Mouse (Mus musculus): ENCODE data around the gene Timm22.
A peak's percentile ranks its signal among the peaks of the same experiment; 100 is the strongest.

Gene Timm22

DNA sequence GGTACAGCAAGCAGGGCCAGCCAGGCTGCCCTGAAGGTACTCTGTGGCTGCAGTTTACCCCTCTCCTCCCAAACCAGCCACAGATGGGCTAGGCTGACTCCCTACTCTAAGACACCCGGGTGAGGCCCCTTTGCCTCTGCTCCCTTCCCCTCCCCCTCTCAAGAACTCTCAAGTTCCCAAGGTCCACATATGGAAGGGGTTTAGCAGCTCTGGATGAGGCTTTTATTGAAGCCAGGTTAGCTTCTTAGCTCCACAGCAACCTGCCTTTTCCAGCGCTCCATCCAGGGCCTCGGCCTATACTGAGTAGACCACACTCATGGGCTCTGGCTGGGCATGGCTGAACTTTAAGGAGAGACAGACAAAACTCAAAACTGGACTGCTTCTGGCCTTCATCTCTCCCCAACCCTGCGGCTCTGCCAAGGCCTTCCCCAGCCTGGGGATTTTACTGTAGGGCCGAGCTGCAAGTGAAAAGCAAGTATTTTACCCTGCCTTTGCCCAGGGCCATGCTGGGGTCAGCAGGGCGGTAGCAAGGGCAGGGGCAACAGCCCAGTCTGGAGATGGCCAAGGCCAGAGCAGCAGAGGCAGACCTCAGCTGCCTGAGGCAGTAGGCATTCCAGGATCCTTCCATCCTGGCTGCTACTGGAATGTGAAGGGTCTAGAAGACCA, 23.3 kb downstream of the Timm22 start:
- no peak for DNase-seq (ENCODE audit: low spot score in 2 of 2)

DNA sequence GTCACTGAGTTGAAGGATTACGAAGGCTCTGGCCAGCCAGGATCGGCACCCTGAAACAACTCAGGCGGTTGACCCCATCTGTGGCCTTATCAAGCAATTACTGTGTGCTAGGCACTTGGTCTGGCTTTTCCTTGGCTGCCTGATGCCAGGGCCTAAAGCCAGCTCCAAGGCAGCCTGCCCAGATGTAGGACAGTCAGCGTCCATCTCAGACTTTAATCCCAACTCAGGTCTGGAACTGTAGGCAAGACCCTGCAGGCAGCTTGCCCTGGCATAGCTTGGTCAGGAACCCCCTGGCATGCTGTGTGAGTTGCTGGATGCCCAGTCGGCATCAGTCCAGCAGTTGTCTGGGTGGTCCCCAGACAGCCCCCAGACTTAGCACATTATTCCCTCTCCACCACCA, 29.3 kb downstream of the Timm22 start:
- no peak for DNase-seq (ENCODE audit: low spot score in 2 of 2)

GRCm38 (mm10) chr11:76436864-76437437, 30.2 kb downstream of the Timm22 start:
- no peak for DNase-seq (ENCODE audit: low spot score in 2 of 2)

DNA sequence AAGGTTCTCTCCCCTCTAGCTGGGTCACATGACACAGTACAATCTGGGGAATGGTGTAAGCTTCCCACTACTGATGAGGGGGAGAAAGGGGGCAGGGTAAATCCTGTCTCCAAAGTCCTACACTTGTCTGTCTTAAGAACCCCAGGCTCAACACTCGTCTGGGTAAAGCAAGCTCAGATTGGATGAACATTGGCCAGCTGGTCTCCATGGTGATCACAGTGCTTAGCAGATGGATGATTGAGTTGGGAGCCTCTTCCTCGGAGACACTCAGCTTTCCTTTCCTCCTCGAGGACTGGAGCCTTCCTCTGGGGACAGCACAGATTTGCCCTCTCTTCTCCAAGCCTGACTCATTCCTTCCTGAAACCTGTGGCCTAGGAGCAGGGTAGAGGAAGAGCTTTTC, 32.9 kb downstream of the Timm22 start:
- DNase-seq (ENCODE audit: low spot score in 2 of 2): peak; percentile 43 to 69

DNA sequence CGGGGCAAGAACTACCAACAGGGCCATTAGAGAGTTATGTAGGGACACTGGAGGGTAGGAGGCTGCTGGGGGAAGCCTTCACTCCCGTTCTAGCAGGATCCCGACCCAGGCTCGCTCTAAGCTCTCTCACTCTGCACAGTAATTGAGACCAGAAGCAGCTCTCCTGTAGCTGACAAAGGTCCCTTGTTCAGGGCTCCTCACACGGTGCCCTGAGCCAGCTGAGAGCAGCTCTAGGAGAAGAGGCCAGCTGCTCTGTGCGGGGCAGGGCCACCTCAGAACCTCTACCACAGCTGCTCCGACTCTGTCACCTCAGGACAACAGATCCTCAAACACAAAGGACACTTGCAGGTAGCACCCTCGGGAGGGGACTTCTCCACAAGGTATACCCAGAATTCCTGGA, 38.7 kb downstream of the Timm22 start:
- DNase-seq (ENCODE audit: low spot score in 2 of 2): no peak

- DNase-seq (ENCODE audit: low spot score in 2 of 2): no peak
These were observed 39.5 kb downstream of the Timm22 start for GRCm38 (mm10) chr11:76446251-76446650.

GRCm38 (mm10) chr11:76449520-76450201, 42.9 kb downstream of the Timm22 start:
- DNase-seq (ENCODE audit: low spot score in 2 of 2): peak; percentile 79 to 84

DNA sequence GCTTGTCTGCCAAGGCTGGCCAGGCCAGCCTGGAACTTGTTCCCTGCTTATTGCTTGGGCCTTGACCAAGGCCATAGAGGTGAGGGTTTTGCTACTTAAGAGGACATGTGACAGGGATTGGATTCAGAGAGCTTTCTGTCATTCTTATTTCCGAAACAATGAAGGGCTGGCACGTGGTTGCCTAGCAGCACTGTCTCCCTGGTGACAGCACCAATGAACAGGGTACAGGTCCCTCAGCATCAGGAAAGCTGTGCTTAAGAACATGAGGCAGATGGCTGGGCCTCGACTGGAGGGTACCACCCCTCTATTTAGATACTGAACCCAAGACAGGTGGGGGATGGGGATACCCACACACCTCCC, 43.4 kb downstream of the Timm22 start:
- peak in 1 of 2 experiments; percentile 39 for DNase-seq (ENCODE audit: low spot score in 2 of 2)

GRCm38 (mm10) chr11:76454492-76454891, 47.7 kb downstream of the Timm22 start:
- peak in 1 of 2 experiments; percentile 41 for DNase-seq (ENCODE audit: low spot score in 2 of 2)

DNA sequence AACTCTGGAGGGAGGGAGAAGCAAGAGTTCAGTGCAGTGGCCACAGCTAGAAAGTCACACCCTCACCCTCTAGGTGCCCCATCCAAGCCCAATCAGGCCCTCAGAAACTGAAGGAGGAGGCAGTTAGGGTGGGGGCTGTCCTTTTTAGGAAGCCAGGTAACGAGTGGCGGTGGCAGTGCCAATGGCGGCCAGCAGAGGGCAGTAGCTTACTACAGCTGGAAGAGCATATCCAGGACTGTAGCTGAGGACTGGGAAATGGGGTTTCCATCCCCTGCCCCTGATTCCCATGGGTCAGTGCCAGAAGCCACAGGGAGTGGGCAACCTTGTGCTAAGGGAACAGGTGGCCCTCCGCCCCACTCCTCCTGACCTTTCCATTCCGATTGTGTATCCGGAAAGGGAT, 49.5 kb downstream of the Timm22 start:
- DNase-seq (ENCODE audit: low spot score in 2 of 2): peak; percentile 72 to 78

DNA sequence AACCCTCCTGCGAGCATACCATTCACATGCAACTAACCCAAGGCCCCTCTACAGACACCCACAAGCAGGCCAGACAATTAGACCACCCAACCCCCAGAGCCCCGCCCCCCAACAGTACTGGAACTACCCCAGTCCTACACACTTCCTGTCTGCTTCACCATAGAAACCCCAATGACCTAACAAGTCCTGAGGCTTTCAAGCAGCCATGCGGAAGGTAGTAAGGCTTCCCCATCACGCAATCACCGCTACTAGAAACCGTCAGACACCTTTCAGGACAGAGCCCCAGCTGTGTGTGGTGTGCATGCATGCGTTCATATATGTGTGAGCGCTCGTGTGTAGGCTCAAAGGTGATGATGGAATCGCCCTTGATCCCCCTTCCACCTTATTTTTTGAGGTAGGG, 50.1 kb downstream of the Timm22 start:
- no peak for DNase-seq (ENCODE audit: low spot score in 2 of 2)

GRCm38 (mm10) chr11:76458730-76459129, 52.0 kb downstream of the Timm22 start:
- DNase-seq (ENCODE audit: low spot score in 2 of 2): no peak

DNA sequence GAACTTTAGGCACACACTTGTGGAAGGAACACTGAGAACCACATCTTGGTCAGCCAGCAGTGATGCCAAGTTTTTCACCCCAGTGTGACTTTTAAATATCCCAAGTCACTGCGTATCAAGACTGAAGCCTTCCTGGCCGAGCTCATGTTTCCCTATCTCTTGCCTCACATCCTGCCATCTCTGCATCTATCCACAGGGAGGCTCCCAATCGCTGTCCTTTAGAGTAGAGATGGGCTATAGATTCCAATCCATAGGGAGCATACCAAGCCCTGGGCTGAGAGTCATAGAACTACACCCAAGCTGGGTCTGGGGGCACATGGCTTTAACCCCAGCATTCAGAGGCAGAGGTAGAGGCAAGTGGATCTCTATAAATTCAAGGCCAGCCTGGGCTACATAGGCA, 52.7 kb downstream of the Timm22 start:
- DNase-seq (ENCODE audit: low spot score in 2 of 2): no peak

DNA sequence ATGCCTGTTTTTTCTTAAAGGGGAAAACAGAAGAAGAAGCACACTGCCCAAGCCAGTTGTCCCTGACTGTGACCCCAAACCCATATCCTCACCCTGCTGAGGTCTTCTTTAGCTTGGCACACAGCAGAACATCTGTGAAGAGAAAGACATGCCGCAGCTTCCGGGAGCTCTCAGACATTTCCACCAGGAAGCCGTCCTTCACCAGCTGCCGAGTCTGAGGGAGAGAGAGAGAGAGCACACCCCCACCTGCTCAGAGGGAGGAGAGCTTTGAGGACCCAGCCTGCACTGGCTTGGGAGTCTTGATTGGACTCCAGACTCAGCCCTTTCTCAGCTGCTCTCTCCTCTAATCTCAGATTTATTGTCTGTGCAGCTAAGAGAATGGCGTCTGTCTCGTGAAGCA, 54.4 kb downstream of the Timm22 start:
- no peak for DNase-seq (ENCODE audit: low spot score in 2 of 2)

GRCm38 (mm10) chr11:76461696-76462095, 54.9 kb downstream of the Timm22 start:
- no peak for DNase-seq (ENCODE audit: low spot score in 2 of 2)

- no peak for DNase-seq (ENCODE audit: low spot score in 2 of 2)
These were observed 59.1 kb downstream of the Timm22 start for GRCm38 (mm10) chr11:76465879-76466278.

All from right cerebral cortex, postnatal 36 days (tissue).